Mouse (Mus musculus) limb, embryonic 11.5 days (tissue): Measurements from ENCODE around the gene Fam107a. TPM values are rescaled to one million over a fixed set of nuclear protein-coding genes. Genes with fewer than 3 reads are reported as not detected.

ENCODE experiments used
- ATAC-seq: fragments of 200-750 bp; cut with Nextera tagmentation; 2 replicates; pipeline ENCODE4 v1.8.0; 2017; ENCODE audit warnings: low read depth; ENCODE audit not compliant: insufficient number of reproducible peaks, low FRiP score, low TSS enrichment
- DNase-seq: peaks from one replicate; pipeline ENCODE4 v3.0.0-alpha.2; 2015; ENCODE audit warnings: low spot score
- H3K27ac ChIP-seq: fragments of 300-500 bp; sonication (generic); replicated peaks from 2 replicates; pipeline ENCODE4 v1.5.1; 2014; ENCODE audit warnings: low read depth, mild to moderate bottlenecking, low read length
- H3K27me3 ChIP-seq: fragments of 300-500 bp; sonication (generic); 2 replicates; pipeline ENCODE4 v1.6.1; 2014; ENCODE audit warnings: mild to moderate bottlenecking, low read length, mixed read lengths; ENCODE audit not compliant: control insufficient read depth, insufficient read depth
- H3K36me3 ChIP-seq: fragments of 300-500 bp; sonication (generic); 2 replicates; pipeline ENCODE4 v1.6.1; 2014; ENCODE audit warnings: mild to moderate bottlenecking, low read length, moderate library complexity, mixed read lengths; ENCODE audit not compliant: control insufficient read depth, insufficient read depth
- H3K4me1 ChIP-seq: fragments of 300-500 bp; sonication (generic); 2 replicates; pipeline ENCODE4 v1.6.1; 2014; ENCODE audit warnings: low read length, mixed read lengths; ENCODE audit not compliant: control insufficient read depth, insufficient read depth
- H3K4me2 ChIP-seq: fragments of 300-500 bp; sonication (generic); 2 replicates; pipeline ENCODE4 v1.6.1; 2014; ENCODE audit warnings: low read depth, mild to moderate bottlenecking, moderate library complexity; ENCODE audit not compliant: severe bottlenecking
- H3K4me3 ChIP-seq: fragments of 300-500 bp; sonication (generic); 2 replicates; pipeline ENCODE4 v1.5.1; 2014; ENCODE audit warnings: low read depth, low read length
- H3K9ac ChIP-seq: fragments of 300-500 bp; sonication (generic); 2 replicates; pipeline ENCODE4 v1.6.1; 2014; ENCODE audit warnings: mild to moderate bottlenecking, low read length
- H3K9me3 ChIP-seq: fragments of 300-500 bp; sonication (generic); 2 replicates; pipeline ENCODE4 v1.6.1; 2016; ENCODE audit warnings: low read length; ENCODE audit not compliant: control insufficient read depth
- WGBS: fragments of 180-500 bp; shearing (Covaris S2); extraction: QIAGEN DNeasy Blood & Tissue Kit; methylation state at CpG from one replicate; pipeline ENCODE4 v1.1.7; 2014; 5-methylcytosine and 5-hydroxymethylcytosine counted together
- polyA plus RNA-seq: library from polyadenylated mRNA; unstranded; fragments of >200 nt; fragmentation: Nextera tagmentation; extraction: Ambion mirVana; gene quantifications from 2 replicates; pipeline ENCODE4 v1.2.1, GENCODE M21; 2014

The Fam107a gene
- polyA plus RNA-seq, 1 experiment from 2014 or later, result 0.32 TPM

GRCm38 (mm10) chr14:8257521-8258334, 60.1 kb downstream of the Fam107a start:
- Histone ChIP-seq H3K27ac (no peak overlapping the region), H3K4me1 (no peaks in the 10 kb centered on the region; the same call in 1 of the 2 replicates), H3K27me3 (no peaks in the 10 kb centered on the region), H3K36me3 (no peaks in the 10 kb centered on the region), H3K9me3 (no peaks in the 10 kb centered on the region), H3K9ac (no peak overlapping the region), H3K4me3 (no peak overlapping the region), H3K4me2 (no peak overlapping the region)
- WGBS, result 53% methylated on average over 7 of the region's 7 CpGs
- no peak for ATAC-seq
- no peak for DNase-seq

GRCm38 (mm10) chr14:8256881-8257280, 60.9 kb downstream of the Fam107a start:
- Histone ChIP-seq H3K4me1 (no peaks in the 10 kb centered on the region; the same call in 1 of the 2 replicates), H3K9me3 (no peaks in the 10 kb centered on the region), H3K4me3 (no peak overlapping the region), H3K27me3 (no peaks in the 10 kb centered on the region), H3K27ac (no peak overlapping the region), H3K4me2 (no peak overlapping the region), H3K36me3 (no peaks in the 10 kb centered on the region), H3K9ac (no peak overlapping the region)
- ATAC-seq (no peak), DNase-seq (no peak)
- 79% methylated on average over 5 of the region's 5 CpGs for WGBS

GRCm38 (mm10) chr14:8256072-8256471, 61.8 kb downstream of the Fam107a start:
- Histone ChIP-seq H3K27ac (no peak overlapping the region), H3K4me2 (no peak overlapping the region), H3K9me3 (no peaks in the 10 kb centered on the region; the same call in 1 of the 2 replicates), H3K9ac (no peak overlapping the region), H3K4me3 (no peak overlapping the region), H3K27me3 (no peaks in the 10 kb centered on the region), H3K36me3 (no peaks in the 10 kb centered on the region), H3K4me1 (no peaks in the 10 kb centered on the region; the same call in 1 of the 2 replicates)
- ATAC-seq (no peak), DNase-seq (no peak)
- 72% methylated on average over 6 of the region's 6 CpGs for WGBS

GRCm38 (mm10) chr14:8255076-8255729, 62.6 kb downstream of the Fam107a start:
- 75% methylated on average over 7 of the region's 7 CpGs for WGBS
- Histone ChIP-seq H3K27me3 (no peaks in the 10 kb centered on the region), H3K36me3 (no peaks in the 10 kb centered on the region), H3K9ac (no peak overlapping the region), H3K9me3 (no peaks in the 10 kb centered on the region; the same call in 1 of the 2 replicates), H3K4me2 (no peak overlapping the region), H3K4me1 (no peaks in the 10 kb centered on the region; the same call in 1 of the 2 replicates), H3K27ac (no peak overlapping the region), H3K4me3 (no peak overlapping the region)
- peak; percentile 64 for DNase-seq
- no peak; the same call in 1 of the 2 replicates for ATAC-seq

GRCm38 (mm10) chr14:8251330-8251885, 66.4 kb downstream of the Fam107a start:
- Histone ChIP-seq H3K27ac (no peak overlapping the region), H3K4me1 (no peaks in the 10 kb centered on the region), H3K36me3 (no peaks in the 10 kb centered on the region), H3K9me3 (no peaks in the 10 kb centered on the region; the same call in 1 of the 2 replicates), H3K4me2 (no peak overlapping the region), H3K9ac (no peak overlapping the region), H3K27me3 (no peaks in the 10 kb centered on the region), H3K4me3 (no peak overlapping the region)
- ATAC-seq (no peak), DNase-seq (no peak)
- WGBS, result 91% methylated on average over 8 of the region's 8 CpGs

- H3K27me3 ChIP-seq, result no peaks in the 10 kb centered on the region
- no peak overlapping the region for H3K4me3 ChIP-seq
- no peaks in the 10 kb centered on the region; the same call in 1 of the 2 replicates for H3K9me3 ChIP-seq
- DNase-seq, result no peak
- 78% methylated on average over 9 of the region's 9 CpGs for WGBS
- no peak for ATAC-seq
- H3K9ac ChIP-seq, result no peak overlapping the region
- H3K4me2 ChIP-seq, result no peak overlapping the region
- no peaks in the 10 kb centered on the region for H3K36me3 ChIP-seq
- H3K27ac ChIP-seq, result no peak overlapping the region
- H3K4me1 ChIP-seq, result no peaks in the 10 kb centered on the region
Measured at GRCm38 (mm10) chr14:8250141-8250871, 67.5 kb downstream of the Fam107a start.

- Histone ChIP-seq H3K4me2 (no peak overlapping the region), H3K27me3 (no peaks in the 10 kb centered on the region), H3K4me3 (no peak overlapping the region), H3K4me1 (no peaks in the 10 kb centered on the region), H3K27ac (no peak overlapping the region), H3K9me3 (no peaks in the 10 kb centered on the region; the same call in 1 of the 2 replicates), H3K36me3 (no peaks in the 10 kb centered on the region), H3K9ac (no peak overlapping the region)
- WGBS, result 89% methylated on average over 1 of the region's 1 CpGs
- no peak for DNase-seq
- ATAC-seq, result no peak
Measured at GRCm38 (mm10) chr14:8249206-8249605, 68.6 kb downstream of the Fam107a start.

- no peaks in the 10 kb centered on the region for H3K4me1 ChIP-seq
- no peak overlapping the region for H3K27ac ChIP-seq
- H3K27me3 ChIP-seq, result no peaks in the 10 kb centered on the region
- H3K36me3 ChIP-seq, result no peaks in the 10 kb centered on the region
- no peaks in the 10 kb centered on the region; the same call in 1 of the 2 replicates for H3K9me3 ChIP-seq
- 90% methylated on average over 8 of the region's 8 CpGs for WGBS
- no peak overlapping the region for H3K4me3 ChIP-seq
- no peak overlapping the region for H3K9ac ChIP-seq
- ATAC-seq, result no peak
- no peak for DNase-seq
- H3K4me2 ChIP-seq, result no peak overlapping the region
Measured at GRCm38 (mm10) chr14:8246878-8247277, 70.9 kb downstream of the Fam107a start.
